Mouse (Mus musculus) adrenal gland, adult 18-20 months (tissue): ENCODE data around the gene Fkbp5. TPM values are rescaled to one million over a fixed set of nuclear protein-coding genes. Genes with fewer than 3 reads are reported as not detected.
"Not testable (repeated sequence)": the region's sequence is repeated elsewhere in the genome, so short reads cannot be mapped to it uniquely, and the experiment has no call there.

ENCODE experiments used
- DNase-seq, 2 experiments: peaks; one replicate each; pipeline ENCODE4 v3.0.0; 2021 to 2022; ENCODE audit warnings: low spot score in 2 of 2
- total RNA-seq, 2 experiments: library from RNA; stranded (reverse); gene quantifications; 1 replicate in 1 of 2; 2 replicates in 1 of 2; pipeline ENCODE4 v1.2.3; 2021

Fkbp5 gene
- total RNA-seq, 2 experiments from 2014 or later = 111 to 112 TPM

GRCm38 (mm10) chr17:28421071-28421470 is 96.3 kb downstream of the Fkbp5 start:
- no peak for DNase-seq

DNA sequence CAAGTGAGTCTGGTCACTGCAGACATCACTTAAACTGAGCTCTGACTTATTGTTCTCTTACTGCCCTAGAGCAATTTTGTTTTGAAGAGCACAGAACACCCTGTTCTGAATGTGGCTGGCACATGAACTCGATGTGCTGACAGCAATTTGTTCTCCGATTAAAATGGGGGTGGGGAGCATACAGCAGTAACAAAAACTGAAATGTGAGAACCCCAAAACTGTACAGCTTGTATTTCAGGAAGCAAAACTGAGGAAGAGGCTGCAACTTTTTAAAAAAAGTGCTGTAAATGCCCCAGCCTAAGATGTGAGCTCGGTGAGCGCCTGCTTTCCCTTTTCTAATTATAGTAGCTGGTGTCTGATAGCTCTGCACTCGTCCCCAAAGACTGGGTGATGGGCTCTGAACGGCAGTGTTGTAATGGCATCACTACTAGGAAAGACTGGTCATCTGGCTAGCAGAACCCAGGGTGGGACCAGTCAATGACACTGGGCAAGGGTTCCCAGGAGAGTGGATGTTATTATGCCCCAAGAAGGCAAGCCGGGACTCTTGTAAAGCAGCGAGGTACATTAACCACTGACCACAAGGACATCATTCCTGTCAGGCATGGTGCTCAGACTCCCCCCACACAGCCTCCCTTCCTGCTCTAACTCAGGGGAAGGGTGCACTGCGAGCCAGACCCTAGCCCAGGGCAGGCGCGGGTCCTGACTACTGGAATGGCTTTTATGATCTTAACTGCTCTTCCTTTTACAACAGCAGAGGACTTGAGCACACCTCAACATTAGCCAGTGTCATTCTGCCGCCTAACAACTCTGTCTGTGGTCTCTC is 96.9 kb downstream of the Fkbp5 start:
- no peak for DNase-seq

DNA sequence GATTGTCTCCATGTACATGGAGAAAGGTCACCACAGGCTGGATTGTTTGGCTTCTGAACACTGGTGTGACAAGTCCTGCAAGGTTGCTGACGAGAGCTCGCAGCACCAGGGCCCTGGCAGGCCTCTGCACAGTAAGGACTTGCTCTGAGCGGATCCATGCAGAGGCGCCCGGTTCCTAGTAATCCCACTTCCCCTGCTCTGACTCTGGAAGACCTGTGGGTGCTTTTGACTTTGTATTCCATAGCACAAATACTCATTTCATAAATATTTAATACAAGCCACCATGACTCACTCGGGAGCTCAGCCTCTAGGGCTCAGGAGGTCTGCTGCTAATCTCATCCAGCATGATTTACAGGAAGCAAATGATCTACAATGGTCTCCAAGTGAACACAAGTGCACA is 97.7 kb downstream of the Fkbp5 start:
- no peak for DNase-seq

- DNase-seq = no peak
Observed at GRCm38 (mm10) chr17:28418954-28419353, 98.4 kb downstream of the Fkbp5 start.

DNA sequence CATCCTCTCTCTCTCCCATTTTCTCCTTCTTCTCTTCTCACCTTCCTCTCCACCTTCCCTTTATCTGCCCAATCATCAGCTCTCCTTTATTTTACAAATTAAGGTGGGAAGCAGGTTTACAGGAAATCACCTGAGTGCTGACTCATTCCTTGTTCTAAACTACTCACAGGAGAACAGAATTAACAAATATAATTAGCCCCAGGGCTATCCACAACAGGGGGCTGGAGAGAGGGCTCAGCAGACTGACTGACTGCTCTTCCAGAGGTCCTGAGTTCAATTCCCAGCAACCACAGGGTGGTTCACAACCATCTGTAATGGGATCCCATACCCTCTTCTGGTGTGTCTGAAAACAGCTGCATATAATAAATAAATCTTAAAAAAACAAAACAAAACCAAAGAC is 98.8 kb downstream of the Fkbp5 start:
- not testable (repeated sequence) for DNase-seq

DNA sequence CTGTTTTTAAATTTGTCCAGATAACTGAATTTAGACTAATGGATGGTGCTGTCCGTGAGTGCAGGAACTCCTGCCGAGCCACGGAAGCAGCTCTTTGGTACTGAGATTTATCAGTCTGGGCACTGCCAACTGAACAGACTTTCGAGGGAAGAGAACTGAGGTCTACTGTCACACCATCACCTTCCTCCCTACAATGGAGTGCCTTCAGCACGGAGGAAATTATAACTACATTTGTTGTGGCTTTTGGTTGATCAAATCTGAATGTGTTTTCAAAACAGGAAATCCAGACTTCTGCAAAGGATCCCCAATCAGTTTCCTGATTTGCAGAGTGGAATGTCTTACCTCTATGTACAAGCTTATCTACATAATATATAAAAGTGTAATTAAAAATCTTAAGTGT is 99.6 kb downstream of the Fkbp5 start:
- no peak for DNase-seq

DNA sequence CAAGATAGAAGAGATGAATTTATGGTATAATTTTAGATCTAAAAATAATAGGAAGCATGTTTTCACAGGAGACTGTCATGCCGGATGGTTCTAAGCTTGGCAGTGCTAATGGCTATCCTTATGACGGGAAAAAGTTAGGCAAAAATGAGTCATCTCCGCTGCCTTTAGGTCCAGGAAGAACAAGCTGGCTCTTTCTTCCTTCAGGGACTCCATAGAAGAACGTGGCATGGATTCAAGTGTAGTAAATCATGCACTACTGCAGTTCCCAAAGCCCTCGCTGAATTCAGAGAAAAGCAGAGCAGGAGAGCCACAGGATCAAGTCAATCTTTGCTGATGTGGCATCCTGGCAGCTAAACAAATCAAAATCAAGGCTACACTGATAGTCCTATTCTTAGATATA is 102.1 kb downstream of the Fkbp5 start:
- DNase-seq = no peak

DNA sequence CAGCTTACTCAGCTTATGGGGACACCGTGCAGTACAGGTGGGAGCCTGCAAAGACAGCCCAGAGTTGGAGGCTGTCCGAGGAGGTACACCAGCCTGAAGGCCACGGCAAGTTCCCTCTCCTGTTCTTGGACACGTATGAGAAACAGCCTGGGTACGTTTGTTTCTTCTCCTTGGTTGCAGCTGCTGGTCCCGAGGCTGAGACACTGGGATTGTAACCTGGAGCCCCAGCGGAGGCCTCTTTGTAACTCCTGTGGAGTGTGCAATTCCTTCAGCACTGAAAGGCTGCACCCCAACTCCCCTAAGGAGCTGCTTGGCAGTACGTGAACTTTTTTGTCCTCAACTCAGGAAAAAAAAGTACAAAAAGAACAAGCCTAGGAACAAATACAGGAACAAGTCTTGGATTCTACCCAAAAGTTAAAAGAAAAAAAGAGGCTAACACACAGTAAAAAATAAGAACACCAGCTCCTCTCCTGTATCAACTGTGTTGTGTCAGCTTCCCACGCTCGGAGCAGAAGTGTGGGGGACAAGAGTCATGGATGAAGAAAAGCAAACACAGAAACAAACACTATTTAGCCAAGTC is 105.9 kb downstream of the Fkbp5 start:
- no peak for DNase-seq

DNA sequence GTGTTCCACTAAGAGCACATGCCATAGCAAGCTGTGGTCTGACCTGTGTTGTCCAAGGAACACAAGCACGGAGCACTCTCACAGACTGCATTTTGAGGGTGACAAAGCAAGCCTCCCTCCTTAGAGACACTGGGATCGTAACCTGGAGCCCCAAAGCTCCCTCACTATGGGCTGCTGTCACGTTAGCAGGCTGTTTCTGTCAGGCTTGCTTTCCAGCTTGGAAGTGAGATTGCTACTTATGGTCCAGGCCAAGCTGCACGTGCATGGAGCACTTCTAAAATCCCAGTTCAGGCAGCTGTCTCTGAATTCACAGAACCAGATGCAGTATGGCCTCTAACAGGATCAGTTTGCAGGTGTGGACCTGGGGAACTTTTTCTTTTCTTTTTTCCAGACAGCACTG is 106.6 kb downstream of the Fkbp5 start:
- no peak for DNase-seq

GRCm38 (mm10) chr17:28408251-28408918 is 108.9 kb downstream of the Fkbp5 start:
- no peak for DNase-seq

DNA sequence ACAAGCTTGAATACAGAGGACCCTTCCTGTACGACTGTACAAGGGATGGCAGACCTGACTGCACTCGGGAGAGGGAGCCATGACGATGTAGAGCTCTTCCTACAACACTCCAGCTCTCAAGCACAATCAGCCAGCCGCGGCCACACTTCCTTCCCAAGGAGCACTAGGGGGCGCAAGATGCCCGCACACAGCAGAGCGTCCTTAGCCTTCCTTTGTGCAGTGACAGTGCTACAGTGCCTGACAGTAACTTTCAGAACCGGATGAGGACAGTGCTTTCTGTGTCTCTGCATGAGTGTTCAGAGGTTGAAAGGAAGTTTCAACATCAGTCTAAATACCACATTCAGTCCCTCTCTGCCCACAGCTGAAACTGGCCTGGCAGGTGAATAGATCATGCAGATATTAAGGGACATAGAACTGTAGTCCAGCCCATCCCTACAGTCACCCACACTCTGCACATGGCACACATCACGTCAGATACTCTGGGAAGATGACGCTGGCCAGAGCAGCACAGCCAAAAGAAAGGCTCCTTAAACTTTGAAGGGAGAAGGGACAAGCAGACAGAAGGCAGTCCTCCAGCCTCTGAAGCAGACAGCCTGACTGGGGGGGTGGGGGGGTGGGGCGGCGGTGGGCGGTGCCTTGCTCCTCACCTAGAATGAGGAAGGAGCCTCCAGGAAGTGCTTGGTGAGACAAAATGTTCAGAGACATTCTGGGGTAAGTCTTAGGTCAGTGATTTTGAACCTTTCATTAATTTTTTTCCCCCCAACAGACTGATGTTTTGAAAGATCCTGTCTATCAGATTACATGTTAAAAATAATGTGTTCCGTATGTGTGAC is 109.7 kb downstream of the Fkbp5 start:
- DNase-seq = peak; percentile 79 to 83

GRCm38 (mm10) chr17:28406471-28406870 is 110.9 kb downstream of the Fkbp5 start:
- no peak for DNase-seq

DNA sequence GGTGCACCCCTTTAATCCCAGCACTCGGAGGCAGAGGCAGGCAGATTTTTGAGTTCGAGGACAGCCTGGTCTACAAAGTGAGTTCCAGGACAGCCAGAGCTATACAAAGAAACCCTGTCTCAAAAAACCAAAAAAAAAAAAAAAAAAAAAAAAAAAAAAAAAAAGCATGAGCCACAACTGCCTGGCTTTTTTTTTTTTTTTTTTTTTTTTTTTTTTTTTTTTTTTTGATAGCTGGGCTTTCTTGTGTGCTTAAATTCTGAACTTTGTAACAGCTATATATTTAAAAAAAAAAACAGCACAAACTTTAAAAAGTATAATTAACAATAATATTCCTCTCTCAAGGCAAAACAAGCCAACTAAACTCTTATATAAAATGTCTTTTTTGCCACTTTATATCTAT is 112.6 kb downstream of the Fkbp5 start:
- DNase-seq = not testable (repeated sequence)

DNA sequence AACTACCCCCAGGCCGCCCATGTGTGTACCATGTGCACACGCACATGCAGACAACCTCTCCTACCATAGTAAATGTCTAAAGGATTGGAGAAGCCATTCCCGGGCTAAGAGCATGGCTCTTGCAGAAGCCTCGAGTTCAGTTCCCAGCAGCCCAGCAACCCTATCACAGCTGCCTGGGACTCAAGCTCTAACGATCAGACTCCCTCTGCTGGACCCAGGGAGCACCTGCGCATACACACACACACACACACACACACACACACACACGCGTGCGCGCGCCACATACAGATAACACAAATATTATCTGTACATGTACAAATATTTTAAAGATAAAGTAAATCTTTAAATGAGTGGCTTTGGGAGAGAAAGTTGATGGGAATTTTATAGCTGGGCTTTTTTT is 113.0 kb downstream of the Fkbp5 start:
- no peak for DNase-seq

DNA sequence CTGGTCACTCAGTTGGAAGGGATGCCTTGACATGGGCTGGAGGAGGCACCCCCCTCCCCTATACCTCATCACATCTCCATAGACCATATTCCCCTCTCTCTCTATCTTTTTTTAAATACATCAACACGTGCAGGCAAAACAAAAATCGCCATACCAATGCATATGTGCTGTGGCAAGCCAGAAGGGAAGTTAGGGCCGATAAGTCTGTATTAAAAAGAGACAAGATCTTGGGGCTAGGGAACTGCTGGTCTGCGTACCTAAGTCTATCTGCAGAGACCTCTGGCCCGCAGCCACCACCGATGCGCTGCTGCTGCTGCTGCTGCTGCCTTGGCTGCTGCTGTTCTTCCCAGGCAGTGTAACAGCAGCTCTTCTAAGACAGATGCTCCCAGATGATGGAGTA is 122.3 kb downstream of the Fkbp5 start:
- no peak for DNase-seq

- DNase-seq = no peak
Observed at GRCm38 (mm10) chr17:28394051-28394765, 123.1 kb downstream of the Fkbp5 start.

- DNase-seq = no peak
Observed at GRCm38 (mm10) chr17:28391568-28392432, 125.5 kb downstream of the Fkbp5 start.

DNA sequence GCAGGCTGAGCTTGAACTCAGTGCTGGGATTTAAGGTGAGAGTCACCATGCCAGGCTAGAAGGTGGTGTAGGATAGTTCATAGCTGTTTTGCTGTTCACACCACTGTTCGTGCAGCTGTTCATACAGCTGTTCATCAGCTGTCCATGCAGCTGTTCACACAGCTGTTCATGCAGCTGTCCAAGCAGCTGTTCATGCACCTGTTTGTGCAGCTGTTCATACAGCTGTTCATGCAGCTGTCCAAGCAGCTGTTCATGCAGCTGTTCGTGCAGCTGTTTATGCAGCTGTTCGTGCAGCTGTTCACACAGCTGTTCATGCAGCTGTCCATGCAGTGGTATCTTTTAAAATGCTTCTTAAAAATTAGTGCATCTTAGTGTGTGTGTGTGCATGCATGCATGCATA is 128.8 kb downstream of the Fkbp5 start:
- DNase-seq = no peak

- DNase-seq = peak; percentile 82 to 89
Observed at GRCm38 (mm10) chr17:28386150-28386905, 131.0 kb downstream of the Fkbp5 start.
